In the genomic region with DNA sequence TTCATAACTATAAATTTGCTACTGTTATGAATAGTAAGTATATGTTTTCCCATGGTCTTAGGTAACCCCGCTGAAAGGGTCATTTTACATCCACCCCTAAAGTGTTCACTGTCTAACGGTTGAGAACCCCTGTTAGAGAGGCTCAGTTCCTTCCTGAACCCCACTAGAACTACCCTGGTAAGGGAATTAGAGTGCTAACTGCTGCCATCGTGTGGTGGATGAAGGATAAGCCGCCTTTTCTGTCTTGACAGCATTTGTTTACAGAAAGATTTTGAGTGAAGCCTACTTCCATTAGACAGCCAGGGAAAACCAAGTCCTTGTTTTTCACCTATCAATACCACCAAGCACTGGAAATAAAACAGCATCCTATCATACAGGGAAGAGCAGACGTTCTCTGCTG, we compare ENCODE assay signal across 9 mouse cellular contexts.
DNase-seq lines count a peak whose midpoint lies in the region; ATAC-seq lines count a peak whose summit lies in the region.
"Had no signal": no experiment of that assay in that cellular context is flagged by ENCODE, and none has a peak within 500 bp of the region (broad histone marks: within the 10 kb centered on the region; RNA-seq: fewer than 3 reads in every experiment).

No protein-coding gene starts in this region.

- no peaks in the 10 kb centered on the region for H3K36me3 ChIP-seq in midbrain, embryonic 11.5 days (ENCODE audit: control insufficient read depth, insufficient read depth, low read length)
- H3K36me3 ChIP-seq in midbrain, embryonic 15.5 days (replicated peaks) = no peaks in the 10 kb centered on the region
- H3K36me3 ChIP-seq: lung, embryonic 15.5 days had no signal

- H3K27ac ChIP-seq in midbrain, embryonic 11.5 days (ENCODE audit: low read depth, low read length) = no peak overlapping the region
- H3K27ac ChIP-seq in midbrain, embryonic 15.5 days = no peak overlapping the region
- H3K27ac ChIP-seq: lung, embryonic 15.5 days had no signal

- no peak for ATAC-seq in midbrain, embryonic 11.5 days (ENCODE audit: low FRiP score)
- no peak for ATAC-seq in midbrain, embryonic 15.5 days (replicated peaks)
- ATAC-seq in erythroid progenitor cell, adult 5-6 weeks (replicated peaks; ENCODE audit: low FRiP score, poor library complexity, severe bottlenecking) = no peak

- peak; percentile 1 to 9 for DNase-seq in heart, postnatal 14 days
- no peak for DNase-seq in heart, adult 9 months (ENCODE audit: low spot score in 2 of 2)
- peak; percentile 87 for DNase-seq in midbrain, embryonic 11.5 days (ENCODE audit: low spot score, missing footprints)
- DNase-seq in brain, adult 2 months (ENCODE audit: low read depth, low spot score) = peak; percentile 12
- peak; percentile 3 for DNase-seq in layer of hippocampus, adult 9-10 months (ENCODE audit: low spot score)
- no peak for DNase-seq in urinary bladder, postnatal 25 days (ENCODE audit: low spot score)

- H3K4me3 ChIP-seq in midbrain, embryonic 11.5 days (ENCODE audit: low read depth, low read length) = no peak overlapping the region
- no peak overlapping the region for H3K4me3 ChIP-seq in midbrain, embryonic 15.5 days
- H3K4me3 ChIP-seq: lung, embryonic 15.5 days had no signal

- no peak overlapping the region for H3K9ac ChIP-seq in midbrain, embryonic 11.5 days (ENCODE audit: low read length)
- no peak overlapping the region for H3K9ac ChIP-seq in midbrain, embryonic 15.5 days
- H3K9ac ChIP-seq: lung, embryonic 15.5 days had no signal

- WGBS in midbrain, embryonic 11.5 days = 28% methylated on average over 5 of the region's 5 CpGs
- WGBS in midbrain, embryonic 15.5 days = 26% methylated on average over 5 of the region's 5 CpGs

- intact Hi-C loops in heart, postnatal 14 days (cut with DNase I) = no loop called here

- H3K4me2 ChIP-seq in midbrain, embryonic 11.5 days = no peak overlapping the region
- no peak overlapping the region for H3K4me2 ChIP-seq in midbrain, embryonic 15.5 days
- H3K4me2 ChIP-seq: lung, embryonic 15.5 days had no signal

- no peaks in the 10 kb centered on the region for H3K9me3 ChIP-seq in midbrain, embryonic 11.5 days (ENCODE audit: control insufficient read depth, low read length)
- no peaks in the 10 kb centered on the region for H3K9me3 ChIP-seq in midbrain, embryonic 15.5 days
- H3K9me3 ChIP-seq: lung, embryonic 15.5 days had no signal

- no peaks in the 10 kb centered on the region for H3K4me1 ChIP-seq in midbrain, embryonic 11.5 days (ENCODE audit: control insufficient read depth, insufficient read depth, low read length)
- no peaks in the 10 kb centered on the region for H3K4me1 ChIP-seq in midbrain, embryonic 15.5 days
- H3K4me1 ChIP-seq: lung, embryonic 15.5 days had no signal

- H3K27me3 ChIP-seq in midbrain, embryonic 11.5 days (ENCODE audit: control insufficient read depth, insufficient read depth, low read length) = no peaks in the 10 kb centered on the region
- H3K27me3 ChIP-seq in midbrain, embryonic 15.5 days (replicated peaks) = no peaks in the 10 kb centered on the region
- H3K27me3 ChIP-seq: lung, embryonic 15.5 days had no signal

Comparison
In these comparisons a context has a peak if more than half of its experiments do, and no peak if none do; other contexts are left out.
1. DNase-seq: peak in heart, postnatal 14 days (2 of 2), midbrain, embryonic 11.5 days (single experiment), brain, adult 2 months (single experiment) and layer of hippocampus, adult 9-10 months (single experiment); none in heart, adult 9 months (0 of 2) and urinary bladder, postnatal 25 days (single experiment).